Mouse (Mus musculus): ENCODE data around the gene Gne.

The Gne gene

DNA sequence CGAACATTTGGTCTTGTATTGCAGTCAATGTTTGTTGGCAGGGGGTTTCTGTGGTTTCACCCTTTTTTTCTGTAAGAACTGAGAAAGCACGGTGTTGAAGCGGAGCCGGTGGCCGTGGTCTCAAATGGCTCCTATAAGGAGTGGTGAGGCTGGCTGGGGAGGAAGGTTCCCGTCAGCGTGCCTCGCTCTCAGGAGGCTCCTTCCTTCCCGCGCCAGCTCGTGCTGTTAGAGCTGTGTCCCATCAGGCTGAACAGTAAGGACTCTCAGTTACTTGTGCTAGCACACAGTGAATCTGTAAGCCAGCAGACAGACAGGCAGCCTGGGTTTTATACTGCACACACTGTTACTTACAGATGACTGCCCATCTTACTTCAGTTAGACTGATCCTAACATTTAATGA is 61.2 kb downstream of the Gne start:
- DNase-seq = peak in 1 of 2 experiments; percentile 2

DNA sequence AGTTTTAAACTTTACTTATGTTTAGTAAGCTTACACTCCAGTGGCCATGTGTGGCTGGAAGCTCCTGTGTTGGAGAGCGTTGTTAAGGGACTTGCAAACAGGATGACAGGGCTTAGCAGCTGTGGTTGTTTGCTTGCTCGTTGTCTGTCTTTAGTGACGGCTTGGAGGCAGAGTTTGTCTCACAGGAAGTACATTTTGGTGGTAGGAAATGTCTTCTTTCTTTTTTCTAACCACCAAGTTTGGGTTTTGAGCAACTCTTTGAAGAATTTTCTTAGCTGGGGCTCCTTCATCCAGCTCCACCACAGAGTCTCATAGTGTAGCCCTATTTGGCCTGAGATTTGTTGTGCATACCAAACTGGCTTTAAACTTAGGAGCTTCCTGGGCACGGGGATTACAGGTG is 61.7 kb downstream of the Gne start:
- peak in 1 of 2 experiments; percentile 0 for DNase-seq

DNA sequence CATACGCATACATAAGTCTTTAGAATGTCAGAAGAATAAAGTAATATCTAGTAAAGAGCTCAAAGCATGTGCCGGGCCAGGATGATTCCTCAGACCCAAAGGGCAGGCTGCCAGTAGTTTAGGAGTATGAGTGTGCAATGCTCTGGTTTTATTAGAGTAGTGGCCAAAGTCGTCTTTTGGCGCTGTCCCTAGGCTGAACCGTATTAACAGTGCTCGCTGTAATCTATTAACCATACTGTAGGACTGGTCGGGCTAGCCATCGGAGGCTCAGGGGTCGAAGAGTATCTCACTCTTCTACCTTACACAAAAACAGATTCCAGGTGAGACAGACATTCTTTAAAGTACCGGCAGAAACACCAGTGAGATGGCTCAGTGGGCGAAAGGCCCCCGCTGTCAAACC is 67.2 kb downstream of the Gne start:
- no peak for DNase-seq

DNA sequence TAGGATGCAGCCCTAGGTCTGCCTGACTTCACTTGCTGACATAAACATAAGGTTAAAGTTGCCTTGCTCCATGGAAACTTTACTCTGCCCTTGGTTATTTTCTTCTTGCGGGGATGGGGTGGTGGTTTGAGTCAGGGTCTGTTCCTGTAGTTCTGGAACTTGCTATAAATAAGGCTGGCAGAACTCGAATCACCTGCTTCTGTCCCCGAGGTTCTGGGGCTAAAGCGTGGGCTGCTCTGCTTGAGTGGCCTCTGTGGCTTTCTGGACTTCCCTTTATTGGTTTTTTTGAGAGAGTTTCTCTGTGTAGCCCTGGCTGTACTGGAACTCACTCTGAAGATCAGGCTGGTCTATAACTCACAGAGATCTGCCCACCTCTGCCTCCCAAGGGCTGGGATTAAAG is 67.9 kb downstream of the Gne start:
- DNase-seq = no peak

DNA sequence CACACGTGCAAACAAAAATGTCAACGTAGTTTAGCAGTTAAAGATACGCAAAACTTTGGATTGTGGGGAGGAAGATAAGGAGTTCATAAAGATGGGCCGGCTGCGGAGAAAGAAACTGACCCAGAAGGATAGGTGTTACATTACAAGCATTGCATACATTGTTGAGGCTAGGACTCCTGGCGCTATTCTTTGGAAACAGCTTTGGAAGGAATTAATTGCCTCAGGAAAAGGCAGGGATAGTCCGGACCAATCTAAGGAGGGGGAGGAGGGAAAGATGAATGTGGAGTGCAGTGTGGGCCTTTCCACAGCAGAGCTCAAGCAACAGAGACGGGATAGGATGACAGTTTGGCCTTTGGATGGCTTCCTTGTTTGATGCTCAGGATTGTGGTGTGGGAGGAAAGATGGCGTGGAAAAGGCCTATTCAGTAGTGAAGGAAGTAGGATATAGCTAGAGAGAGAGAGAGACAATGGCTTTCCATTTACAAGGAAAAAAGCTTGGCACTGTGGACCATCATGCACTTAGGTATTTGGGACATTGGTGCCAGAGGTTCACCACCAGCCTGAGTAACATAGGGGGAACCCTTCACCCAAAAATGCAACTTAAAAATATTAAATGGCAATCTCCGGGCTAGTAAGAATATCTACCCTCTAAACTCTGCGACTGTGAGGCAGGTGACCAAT is 70.4 kb downstream of the Gne start:
- no peak for DNase-seq

DNA sequence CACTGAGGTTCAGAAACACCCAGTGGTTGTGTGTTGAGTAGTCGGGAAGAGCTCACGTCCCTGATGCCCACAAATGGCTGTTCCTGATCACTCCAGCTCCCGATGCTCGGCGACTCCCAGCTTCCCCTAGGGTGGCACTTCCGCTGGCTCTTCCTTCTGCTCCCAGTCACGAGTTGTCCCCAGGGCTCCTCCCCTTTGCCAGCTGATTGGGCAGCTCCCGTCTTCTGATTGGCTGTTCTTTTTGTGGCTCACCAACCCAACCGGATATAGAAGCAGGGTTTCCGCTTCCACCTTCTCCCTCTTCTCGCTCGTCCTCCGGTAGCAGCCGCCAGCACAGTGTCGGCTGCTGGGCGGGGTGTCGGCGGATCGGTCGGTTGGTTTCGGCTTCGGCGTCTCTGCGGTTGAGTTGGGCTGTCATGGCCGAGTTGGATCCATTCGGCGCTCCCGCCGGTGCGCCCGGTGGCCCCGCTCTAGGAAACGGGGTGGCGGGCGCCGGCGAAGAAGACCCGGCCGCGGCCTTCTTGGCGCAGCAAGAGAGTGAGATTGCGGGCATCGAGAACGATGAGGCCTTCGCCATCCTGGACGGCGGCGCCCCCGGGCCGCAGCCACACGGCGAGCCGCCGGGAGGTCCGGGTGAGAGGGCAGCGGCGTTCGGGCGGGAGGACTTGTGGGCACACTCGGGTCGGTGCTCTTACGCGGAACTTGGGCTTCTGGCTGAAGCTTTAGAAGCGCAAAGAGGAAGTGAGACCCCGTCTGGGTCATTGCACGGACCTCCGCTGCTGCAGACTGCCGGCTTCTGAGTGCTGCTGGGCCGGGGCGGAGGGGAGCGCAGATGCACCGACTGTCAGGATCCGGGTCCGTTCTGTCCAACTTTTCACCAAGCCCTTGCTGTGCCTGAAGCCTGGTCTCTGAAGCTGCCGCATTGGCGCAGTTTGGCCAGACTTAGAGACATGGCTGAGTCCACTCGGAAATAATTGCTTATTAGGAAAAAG is 71.3 kb downstream of the Gne start:
- DNase-seq = peak; percentile 90 to 97

DNA sequence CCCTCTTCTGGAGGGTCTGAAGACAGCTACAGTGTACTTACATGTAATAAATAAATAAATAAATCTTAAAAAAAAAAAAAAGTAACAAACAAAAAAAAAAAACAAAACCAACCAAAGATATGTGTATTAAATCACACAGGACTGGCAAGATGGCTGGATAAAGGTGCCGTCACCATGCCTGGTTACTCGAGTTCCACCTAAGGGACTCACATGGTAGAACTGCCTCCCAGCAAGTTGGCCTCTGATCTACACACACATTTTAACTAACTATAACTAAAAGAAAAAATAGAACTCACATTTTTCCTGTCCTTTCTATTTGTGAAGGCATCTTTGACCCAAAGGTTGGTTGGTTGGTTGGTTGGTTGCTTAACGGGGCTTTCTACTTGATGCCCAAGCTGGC is 72.2 kb downstream of the Gne start:
- no peak for DNase-seq

DNA sequence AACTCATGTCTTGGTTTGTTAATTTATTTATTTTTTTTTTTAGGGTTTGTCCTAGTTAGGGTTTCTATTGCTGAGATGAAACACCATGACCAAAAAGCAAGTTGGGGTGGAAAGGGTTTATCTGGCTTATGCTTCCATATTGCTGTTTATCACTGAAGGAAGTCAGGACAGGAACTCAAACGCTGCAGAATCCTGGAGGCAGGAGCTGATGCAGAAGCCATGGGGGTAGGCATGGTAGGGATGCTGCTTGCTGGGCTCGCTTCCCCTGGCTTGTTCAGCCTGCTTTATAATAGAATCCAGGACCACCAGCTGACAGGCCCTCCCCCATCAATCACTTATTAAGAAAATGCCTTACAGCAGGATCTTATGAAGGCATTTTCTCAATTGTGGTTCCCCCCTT is 73.1 kb downstream of the Gne start:
- no peak for DNase-seq

DNA sequence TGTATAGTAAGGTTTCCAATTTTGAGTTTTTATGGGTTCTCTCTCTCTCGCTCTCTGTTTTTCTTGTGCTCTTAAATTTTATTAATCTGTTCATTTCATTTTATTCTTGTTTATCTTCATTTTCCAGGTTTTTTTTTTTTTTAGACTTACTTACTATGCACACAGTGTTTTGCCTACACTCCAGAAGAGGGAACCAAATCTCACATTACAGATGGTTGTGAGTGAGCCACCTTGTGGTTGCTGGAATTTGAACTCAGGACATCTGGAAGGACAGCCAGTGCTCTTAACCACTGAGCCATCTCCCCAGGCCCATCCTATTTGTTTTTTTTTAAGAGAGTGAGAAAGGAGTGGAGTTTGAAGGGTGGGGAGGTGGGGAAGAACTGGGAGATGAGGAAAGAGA is 73.8 kb downstream of the Gne start:
- DNase-seq = no peak

DNA sequence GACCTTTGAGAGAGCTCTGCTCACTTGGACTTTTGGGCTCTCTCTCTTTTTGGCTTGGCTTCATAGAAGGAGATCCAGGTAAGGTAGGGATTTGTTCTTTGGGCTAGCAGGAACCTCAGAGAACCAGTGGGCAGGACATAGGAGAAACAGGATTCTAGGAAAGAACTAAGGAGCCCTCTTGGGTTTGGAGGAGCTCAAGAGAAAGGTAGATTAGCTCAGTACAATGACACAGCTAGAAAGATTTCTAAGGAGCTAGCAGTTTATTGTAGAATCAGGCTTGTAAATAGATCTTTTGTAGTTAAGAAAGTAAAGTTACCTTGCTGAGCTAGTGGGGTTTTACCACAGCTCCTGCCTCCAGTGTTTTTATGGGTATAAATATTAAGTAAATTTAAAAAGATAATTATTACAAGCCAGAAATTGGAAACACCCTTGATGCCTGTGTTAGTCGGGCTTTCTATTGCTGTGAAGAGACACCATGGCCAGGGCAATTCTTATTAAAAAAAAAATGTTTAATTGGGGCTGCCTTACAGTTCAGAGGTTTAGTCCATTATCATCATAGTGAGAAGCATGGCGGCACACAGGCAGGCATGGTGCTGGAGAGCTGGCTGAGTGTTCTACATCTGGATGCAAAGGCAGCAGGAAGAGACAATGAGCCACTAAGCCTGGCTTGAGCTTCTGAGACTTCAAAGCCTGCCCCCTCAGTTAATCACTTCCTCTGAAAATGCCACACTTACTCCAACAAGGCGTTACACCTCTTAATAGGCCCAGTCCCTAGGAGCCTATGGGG is 79.2 kb downstream of the Gne start:
- no peak for DNase-seq

DNA sequence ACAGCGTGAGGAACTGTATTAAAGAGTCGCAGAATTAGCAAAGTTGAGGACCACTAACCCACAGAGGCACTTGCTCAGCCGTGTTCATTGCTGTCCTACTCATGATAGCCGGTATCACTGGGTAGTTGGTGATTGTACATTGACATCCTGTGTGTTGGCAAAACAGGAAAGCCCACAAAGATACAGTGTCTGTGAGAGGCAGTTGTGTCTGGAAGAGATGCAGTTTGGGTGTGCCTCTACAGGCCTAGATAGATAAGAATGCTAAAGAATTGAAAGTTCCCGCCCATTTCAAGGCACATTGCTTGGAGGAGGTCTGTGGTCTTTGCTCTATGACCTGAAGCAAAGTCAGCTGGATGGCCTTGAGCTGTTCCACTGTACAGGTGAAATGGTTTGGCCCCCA is 79.9 kb downstream of the Gne start, which contains the start of gene Clta:
Gene Clta (plus strand): TSS at position 327 of the 400 bp plus-strand sequence.
- no peak for DNase-seq

DNA sequence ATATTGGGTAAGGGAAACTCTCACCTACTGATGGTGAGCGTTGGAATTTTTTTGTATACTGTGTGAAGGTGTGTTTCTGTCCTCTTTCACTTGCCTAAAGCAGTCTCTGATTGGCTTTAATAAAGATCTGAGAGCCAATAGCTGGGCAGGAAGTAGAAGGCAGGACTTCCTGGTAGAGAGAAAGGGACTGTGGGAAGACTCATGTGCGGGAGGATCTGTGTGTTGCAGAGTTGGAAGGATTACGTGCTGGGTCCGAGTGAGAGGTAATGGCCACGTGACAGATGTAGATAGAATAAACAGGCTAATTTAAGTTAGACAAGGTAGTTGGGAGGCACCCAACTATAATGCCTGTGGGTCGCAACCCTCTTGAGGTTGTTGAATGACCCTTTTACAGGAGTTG is 80.4 kb downstream of the Gne start:
- DNase-seq = no peak

DNA sequence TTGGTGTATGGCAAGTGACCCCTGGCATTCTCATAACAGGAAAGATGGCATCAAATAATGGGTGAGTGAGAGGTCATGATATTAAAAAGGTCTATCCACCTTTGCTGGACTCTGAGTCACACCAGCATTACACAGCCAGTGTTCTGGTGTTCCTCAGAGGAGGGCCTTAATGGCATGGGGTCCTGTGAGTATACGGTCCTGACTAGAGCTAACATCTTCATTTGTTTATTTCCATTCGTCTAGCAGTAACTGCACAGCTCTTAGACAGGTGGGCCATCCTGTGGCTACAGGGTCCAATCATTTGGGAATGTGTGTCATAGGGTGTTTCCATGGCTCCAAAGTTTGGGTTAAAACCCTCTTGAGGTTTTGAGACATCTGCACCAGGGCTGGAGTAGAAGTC is 89.6 kb downstream of the Gne start:
- no peak for DNase-seq

DNA sequence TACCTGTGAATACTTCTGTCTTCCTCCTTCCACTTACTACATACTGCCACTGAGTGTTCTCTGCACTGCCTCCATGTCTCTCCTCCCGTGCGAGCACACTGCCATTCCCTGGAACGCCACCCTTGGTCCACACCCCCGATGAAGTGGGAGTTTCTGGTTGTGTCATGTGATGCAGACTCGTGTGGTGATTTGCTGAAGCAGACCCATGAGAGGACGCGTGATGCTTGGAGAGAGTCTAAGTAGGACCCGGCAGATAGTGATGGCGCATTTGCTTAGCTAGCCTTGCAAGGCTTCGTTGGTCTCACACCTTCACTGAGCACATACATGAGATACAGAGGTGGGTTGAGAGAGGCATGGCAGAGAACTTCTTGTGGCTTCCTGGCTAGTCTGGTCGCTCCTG is 90.9 kb downstream of the Gne start:
- DNase-seq = no peak

DNA sequence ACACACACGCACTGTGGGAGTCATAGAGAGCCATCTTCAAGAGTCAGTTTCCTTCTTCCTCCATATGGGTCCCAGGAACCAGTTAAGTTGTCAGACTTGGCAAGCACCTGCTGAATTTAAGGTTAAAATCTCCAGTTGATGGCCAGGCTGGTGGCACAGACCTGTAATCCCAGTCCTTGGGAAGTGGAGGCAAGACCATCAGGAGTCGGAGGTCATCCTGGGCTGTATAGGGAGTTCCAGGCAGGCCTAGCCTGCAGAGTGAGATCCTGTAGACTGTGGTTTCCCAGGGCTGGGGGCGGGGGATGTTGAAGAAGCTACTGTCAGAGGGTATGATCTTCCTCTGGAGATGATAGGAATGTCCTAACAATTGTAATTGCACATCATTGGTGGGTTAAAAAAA is 95.0 kb downstream of the Gne start:
- DNase-seq = no peak

DNA sequence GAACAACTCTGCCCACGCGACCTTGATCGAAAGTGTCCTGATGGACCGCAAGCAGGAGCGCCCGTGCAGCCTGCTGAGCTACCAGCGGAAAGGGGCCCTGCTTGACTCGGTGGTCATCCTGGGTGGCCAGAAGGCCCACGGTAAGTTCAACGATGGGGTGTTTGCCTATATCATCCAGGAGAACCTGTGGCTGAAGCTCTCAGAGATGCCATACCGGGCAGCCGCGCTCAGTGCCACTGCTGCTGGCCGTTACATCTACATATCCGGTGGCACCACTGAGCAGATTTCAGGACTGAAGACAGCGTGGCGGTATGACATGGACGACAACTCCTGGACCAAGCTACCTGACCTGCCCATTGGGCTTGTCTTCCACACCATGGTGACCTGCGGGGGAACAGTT is 99.7 kb downstream of the Gne start:
- DNase-seq = no peak

Measured in cerebellum, adult 18-20 months (tissue).